Comparison of ENCODE assay signal across 17 mouse cellular contexts in genomic region chr1:182110185-182110584, GRCm38 (mm10). TPM values are rescaled to one million over a fixed set of nuclear protein-coding genes. Genes with fewer than 3 reads are reported as not detected.
"Had no signal": no experiment of that assay in that cellular context is flagged by ENCODE, and none has a peak within 500 bp of the region (broad histone marks: within the 10 kb centered on the region; RNA-seq: fewer than 3 reads in every experiment).

No protein-coding gene starts in this region.

- H3K4me3 ChIP-seq: limb, embryonic 15.5 days; liver, embryonic 12.5 days; midbrain, embryonic 12.5 days; neural tube, embryonic 13.5 days had no signal

- H3K27ac ChIP-seq: limb, embryonic 15.5 days; liver, embryonic 12.5 days; midbrain, embryonic 12.5 days; neural tube, embryonic 13.5 days had no signal

- H3K9me3 ChIP-seq: limb, embryonic 15.5 days; liver, embryonic 12.5 days; midbrain, embryonic 12.5 days; neural tube, embryonic 13.5 days had no signal

- H3K36me3 ChIP-seq: limb, embryonic 15.5 days; liver, embryonic 12.5 days; midbrain, embryonic 12.5 days; neural tube, embryonic 13.5 days had no signal

- H3K9ac ChIP-seq: limb, embryonic 15.5 days; liver, embryonic 12.5 days; lung, embryonic 14.5 days; midbrain, embryonic 12.5 days; neural tube, embryonic 13.5 days had no signal

- H3K27me3 ChIP-seq: limb, embryonic 15.5 days; neural tube, embryonic 13.5 days had no signal

- H3K4me2 ChIP-seq: limb, embryonic 15.5 days; liver, embryonic 12.5 days; lung, embryonic 14.5 days; midbrain, embryonic 12.5 days; neural tube, embryonic 13.5 days had no signal

- ATAC-seq: liver, embryonic 12.5 days; midbrain, embryonic 16.5 days had no signal

- DNase-seq: kidney, postnatal 10 days; lung, embryonic 14.5 days; lung, postnatal 4 days; retina, postnatal 1 day; right cerebral cortex, postnatal 4 days; spleen, adult 18-20 months; thymus, adult 2 months; thymus, postnatal 36 days had no signal

RNA-seq across cellular contexts. Expression of gene Vmn1r1, which starts 54.1 kb away (rescaled TPM):
- polyA plus RNA-seq: large intestine, adult 2 months; limb, embryonic 15.5 days; liver, embryonic 12.5 days; liver, embryonic 16.5 days; lung, embryonic 14.5 days; midbrain, embryonic 12.5 days; midbrain, embryonic 16.5 days; neural tube, embryonic 13.5 days; stomach, embryonic 14.5 days; testis, adult 2 months; thymus, adult 2 months had no signal
